Mouse (Mus musculus): ENCODE measurements at regions not wholly inside any gene's neighbourhood (a gene's known extent, or its start where the extent isn't known, plus 50 kb on each side); places are given as distances from the start of the nearest gene placed in this dataset.

GRCm38 (mm10) chr10:19194646-19195045 lies 161.7 kb upstream of the Olig3 start:
- no peak for ATAC-seq
- no peaks in the 10 kb centered on the region for H3K4me1 ChIP-seq (ENCODE audit: control insufficient read depth, insufficient read depth, low read length)
- DNase-seq (ENCODE audit: low spot score): no peak
- WGBS: 91% methylated on average over 3 of the region's 3 CpGs
- H3K27ac ChIP-seq (ENCODE audit: low read depth, low read length): no peak overlapping the region
- no peak overlapping the region for H3K4me2 ChIP-seq (ENCODE audit: low read length)
- H3K9ac ChIP-seq (ENCODE audit: low read length): no peak overlapping the region
- no peaks in the 10 kb centered on the region for H3K36me3 ChIP-seq (ENCODE audit: control insufficient read depth, insufficient read depth, low read length)
- no peak overlapping the region for H3K4me3 ChIP-seq (ENCODE audit: low read depth, low read length)
- H3K27me3 ChIP-seq (replicated peaks; ENCODE audit: control insufficient read depth, insufficient read depth, low read length): no peaks in the 10 kb centered on the region
- H3K9me3 ChIP-seq (replicated peaks; ENCODE audit: control insufficient read depth, low read length): no peaks in the 10 kb centered on the region

- ATAC-seq (no peak), DNase-seq (ENCODE audit: low spot score) (no peak)
- Histone ChIP-seq H3K27me3 (replicated peaks; ENCODE audit: control insufficient read depth, insufficient read depth, low read length) (no peaks in the 10 kb centered on the region), H3K4me3 (ENCODE audit: low read depth, low read length) (no peak overlapping the region), H3K36me3 (ENCODE audit: control insufficient read depth, insufficient read depth, low read length) (no peaks in the 10 kb centered on the region), H3K27ac (ENCODE audit: low read depth, low read length) (no peak overlapping the region), H3K9ac (ENCODE audit: low read length) (no peak overlapping the region), H3K4me1 (ENCODE audit: control insufficient read depth, insufficient read depth, low read length) (no peaks in the 10 kb centered on the region), H3K9me3 (replicated peaks; ENCODE audit: control insufficient read depth, low read length) (no peaks in the 10 kb centered on the region), H3K4me2 (ENCODE audit: low read length) (no peak overlapping the region)
- WGBS: 85% methylated on average over 5 of the region's 5 CpGs
These were observed 163.2 kb upstream of the Olig3 start for GRCm38 (mm10) chr10:19192971-19193758.

- DNase-seq (ENCODE audit: low spot score) (no peak), ATAC-seq (no peak)
- no peak overlapping the region for H3K4me3 ChIP-seq (ENCODE audit: low read depth, low read length)
- H3K27me3 ChIP-seq (replicated peaks; ENCODE audit: control insufficient read depth, insufficient read depth, low read length): no peaks in the 10 kb centered on the region
- no peaks in the 10 kb centered on the region for H3K36me3 ChIP-seq (ENCODE audit: control insufficient read depth, insufficient read depth, low read length)
- H3K4me1 ChIP-seq (ENCODE audit: control insufficient read depth, insufficient read depth, low read length): no peaks in the 10 kb centered on the region
- no peak overlapping the region for H3K27ac ChIP-seq (ENCODE audit: low read depth, low read length)
- no peak overlapping the region for H3K4me2 ChIP-seq (ENCODE audit: low read length)
- no peaks in the 10 kb centered on the region for H3K9me3 ChIP-seq (replicated peaks; ENCODE audit: control insufficient read depth, low read length)
- no peak overlapping the region for H3K9ac ChIP-seq (ENCODE audit: low read length)
- WGBS: 38% methylated on average over 1 of the region's 1 CpGs
These were observed 164.1 kb upstream of the Olig3 start for GRCm38 (mm10) chr10:19192221-19192620.

GRCm38 (mm10) chr10:19188082-19188742 lies 168.1 kb upstream of the Olig3 start:
- DNase-seq (ENCODE audit: low spot score): peak; percentile 46
- H3K4me2 ChIP-seq (ENCODE audit: low read length): peak overlapping the region; percentile 35

GRCm38 (mm10) chr10:19187716-19188081 lies 168.6 kb upstream of the Olig3 start:
- 0 out of 2 replicates have a peak overlapping the region, but pooled peaks have one; percentile 47 for H3K9ac ChIP-seq (ENCODE audit: low read length)
- no peaks in the 10 kb centered on the region for H3K27me3 ChIP-seq (replicated peaks; ENCODE audit: control insufficient read depth, insufficient read depth, low read length)
- no peak overlapping the region; the same call in 1 of the 2 replicates for H3K4me3 ChIP-seq (ENCODE audit: low read depth, low read length)
- H3K4me1 ChIP-seq (ENCODE audit: control insufficient read depth, insufficient read depth, low read length): no peaks in the 10 kb centered on the region
- H3K27ac ChIP-seq (ENCODE audit: low read depth, low read length): no peak overlapping the region
- WGBS: 56% methylated on average over 4 of the region's 4 CpGs
- ATAC-seq: no peak
- DNase-seq (ENCODE audit: low spot score): no peak
- H3K36me3 ChIP-seq (ENCODE audit: control insufficient read depth, insufficient read depth, low read length): no peaks in the 10 kb centered on the region
- H3K9me3 ChIP-seq (replicated peaks; ENCODE audit: control insufficient read depth, low read length): no peaks in the 10 kb centered on the region
- H3K4me2 ChIP-seq (ENCODE audit: low read length): peak overlapping the region; percentile 35; the same call in 1 of the 2 replicates

More at GRCm38 (mm10) chr10:19188082-19188742, 168.1 kb upstream of the Olig3 start:
- Histone ChIP-seq H3K4me3 (ENCODE audit: low read depth, low read length) (no peak overlapping the region; the same call in 1 of the 2 replicates), H3K4me1 (ENCODE audit: control insufficient read depth, insufficient read depth, low read length) (no peaks in the 10 kb centered on the region), H3K9ac (ENCODE audit: low read length) (peak overlapping the region; percentile 47; the same call in 1 of the 2 replicates), H3K36me3 (ENCODE audit: control insufficient read depth, insufficient read depth, low read length) (no peaks in the 10 kb centered on the region), H3K9me3 (replicated peaks; ENCODE audit: control insufficient read depth, low read length) (no peaks in the 10 kb centered on the region), H3K27me3 (replicated peaks; ENCODE audit: control insufficient read depth, insufficient read depth, low read length) (no peaks in the 10 kb centered on the region), H3K27ac (ENCODE audit: low read depth, low read length) (no peak overlapping the region)
- 22% methylated on average over 13 of the region's 13 CpGs for WGBS
- ATAC-seq: peak; percentile 37; the same call in 1 of the 2 replicates

- no peaks in the 10 kb centered on the region for H3K36me3 ChIP-seq (ENCODE audit: control insufficient read depth, insufficient read depth, low read length)
- no peak overlapping the region for H3K4me2 ChIP-seq (ENCODE audit: low read length)
- H3K4me1 ChIP-seq (ENCODE audit: control insufficient read depth, insufficient read depth, low read length): no peaks in the 10 kb centered on the region
- H3K9ac ChIP-seq (ENCODE audit: low read length): no peak overlapping the region
- WGBS: 90% methylated on average over 2 of the region's 2 CpGs
- H3K27me3 ChIP-seq (replicated peaks; ENCODE audit: control insufficient read depth, insufficient read depth, low read length): no peaks in the 10 kb centered on the region
- H3K4me3 ChIP-seq (ENCODE audit: low read depth, low read length): no peak overlapping the region
- H3K9me3 ChIP-seq (replicated peaks; ENCODE audit: control insufficient read depth, low read length): no peaks in the 10 kb centered on the region
- DNase-seq (ENCODE audit: low spot score) (no peak), ATAC-seq (no peak)
- no peak overlapping the region for H3K27ac ChIP-seq (ENCODE audit: low read depth, low read length)
These were observed 169.2 kb upstream of the Olig3 start for GRCm38 (mm10) chr10:19187084-19187615.

GRCm38 (mm10) chr10:19185790-19186581 lies 170.3 kb upstream of the Olig3 start:
- Histone ChIP-seq H3K4me2 (ENCODE audit: low read length) (peak overlapping the region; percentile 48), H3K4me3 (ENCODE audit: low read depth, low read length) (peak overlapping the region; percentile 24), H3K9ac (ENCODE audit: low read length) (peak overlapping the region; percentile 49; the same call in 1 of the 2 replicates), H3K4me1 (ENCODE audit: control insufficient read depth, insufficient read depth, low read length) (no peaks in the 10 kb centered on the region), H3K9me3 (replicated peaks; ENCODE audit: control insufficient read depth, low read length) (no peaks in the 10 kb centered on the region), H3K27me3 (replicated peaks; ENCODE audit: control insufficient read depth, insufficient read depth, low read length) (no peaks in the 10 kb centered on the region), H3K36me3 (ENCODE audit: control insufficient read depth, insufficient read depth, low read length) (no peaks in the 10 kb centered on the region), H3K27ac (ENCODE audit: low read depth, low read length) (no peak overlapping the region)
- 16% methylated on average over 18 of the region's 18 CpGs for WGBS
- ATAC-seq (peak; percentile 86), DNase-seq (ENCODE audit: low spot score) (peak; percentile 92)

GRCm38 (mm10) chr10:19184886-19185285 lies 169.4 kb upstream of the Tnfaip3 start:
- ATAC-seq (no peak), DNase-seq (ENCODE audit: low spot score) (no peak)
- no peak overlapping the region for H3K27ac ChIP-seq (ENCODE audit: low read depth, low read length)
- H3K4me1 ChIP-seq (ENCODE audit: control insufficient read depth, insufficient read depth, low read length): no peaks in the 10 kb centered on the region
- H3K27me3 ChIP-seq (replicated peaks; ENCODE audit: control insufficient read depth, insufficient read depth, low read length): no peaks in the 10 kb centered on the region
- H3K4me3 ChIP-seq (ENCODE audit: low read depth, low read length): no peak overlapping the region
- 98% methylated on average over 7 of the region's 7 CpGs for WGBS
- H3K9ac ChIP-seq (ENCODE audit: low read length): no peak overlapping the region
- no peak overlapping the region for H3K4me2 ChIP-seq (ENCODE audit: low read length)
- H3K9me3 ChIP-seq (replicated peaks; ENCODE audit: control insufficient read depth, low read length): no peaks in the 10 kb centered on the region
- H3K36me3 ChIP-seq (ENCODE audit: control insufficient read depth, insufficient read depth, low read length): no peaks in the 10 kb centered on the region
